Mouse (Mus musculus) gastrocnemius, postnatal 14 days (tissue): Measurements from ENCODE around the gene Socs3. TPM values are rescaled to one million over a fixed set of nuclear protein-coding genes. Genes with fewer than 3 reads are reported as not detected.

Experiments
- DNase-seq: peaks from one replicate; pipeline ENCODE4 v3.0.0; 2021; ENCODE audit warnings: mixed read lengths
- intact Hi-C: fragments of 180-260 bp; cut with DNase I; formaldehyde crosslinking; loops from one replicate; pipeline ENCODE4 v1.15.1; 2025; ENCODE audit warnings: low total_unique reads
- total RNA-seq, 2 experiments: library from RNA; stranded (reverse); gene quantifications; 2 replicates each; pipeline ENCODE4 v1.2.3; 2021

Gene Socs3
- total RNA-seq, 2 experiments from 2014 or later: 2.9 to 3.7 TPM

DNA sequence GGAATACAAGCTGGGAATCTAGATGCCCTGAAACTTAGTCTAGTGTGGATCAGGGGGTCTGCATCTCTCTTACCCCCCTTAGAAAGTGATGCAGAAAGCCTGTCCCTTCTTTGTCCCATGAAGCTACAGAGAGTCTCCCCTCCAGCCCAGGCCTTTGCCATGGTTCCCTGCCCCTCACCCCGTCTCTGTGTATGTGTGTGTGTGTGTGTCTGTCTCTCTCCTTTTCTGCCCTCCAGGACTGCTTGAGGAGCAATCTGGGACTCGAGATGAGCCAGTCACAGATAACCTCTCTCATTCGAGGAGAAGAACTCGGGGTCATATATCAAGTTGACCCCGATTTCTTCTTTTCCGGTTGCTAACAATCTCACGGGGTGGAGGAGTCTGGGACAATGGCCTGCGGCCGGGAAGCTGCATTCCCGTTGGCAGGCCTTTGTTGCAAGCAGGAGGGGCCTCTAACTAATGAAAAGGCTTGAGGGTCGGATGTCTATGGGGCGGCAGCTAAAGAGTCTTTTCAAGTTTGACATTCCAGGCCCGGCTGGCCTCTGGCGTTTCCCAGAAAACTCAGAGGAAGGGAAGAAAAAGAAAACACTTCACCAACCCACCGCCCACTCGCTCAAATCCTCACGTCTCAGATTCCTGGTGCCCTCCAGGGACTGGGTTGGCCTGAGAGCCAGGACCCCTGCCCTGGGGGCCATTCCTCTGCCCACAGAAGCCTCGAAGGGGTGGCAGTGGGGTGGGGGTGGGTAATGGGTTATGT lies 5.5 kb upstream of the Socs3 start:
- no peak for DNase-seq

DNA sequence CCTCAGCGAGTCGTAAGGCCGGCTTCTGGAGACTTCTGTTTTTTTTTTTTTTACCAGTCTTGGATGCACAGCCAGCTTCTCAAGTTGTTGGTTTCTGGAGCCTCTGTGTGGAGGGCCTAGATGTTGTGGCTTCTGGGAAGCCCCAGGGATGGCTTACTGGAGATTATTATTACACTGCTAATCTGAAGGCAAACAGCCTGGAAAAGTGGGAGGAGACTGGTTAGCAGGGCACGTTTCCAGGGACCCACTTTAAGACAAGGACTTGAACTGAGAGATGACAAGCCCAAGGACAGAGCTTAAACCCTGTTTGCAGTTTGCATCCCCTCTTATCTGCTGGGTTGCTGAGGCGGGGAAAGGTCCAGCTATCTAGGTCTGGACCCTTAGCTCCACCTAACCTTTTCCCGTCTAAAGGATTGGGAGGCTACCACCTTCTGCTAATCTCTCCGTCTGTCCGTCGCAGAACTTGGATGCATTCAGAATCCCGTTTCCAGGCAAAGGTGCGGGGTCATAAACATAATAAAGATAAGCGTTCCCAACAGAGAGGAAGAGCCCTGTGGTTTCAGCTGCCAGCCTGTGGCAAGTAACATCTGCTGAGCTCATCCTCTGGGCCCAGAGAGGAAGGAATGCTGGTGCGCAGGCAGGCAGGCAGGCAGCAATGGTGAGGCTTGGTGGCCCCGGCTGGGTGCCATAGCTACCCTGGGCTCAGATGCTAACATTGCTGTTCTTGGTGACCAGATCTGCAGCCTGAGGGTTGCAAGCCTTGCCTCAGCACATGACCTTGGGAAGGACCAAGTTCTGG lies 4.7 kb upstream of the Socs3 start:
- no peak for DNase-seq
- intact Hi-C loops: loop anchor here (5.0 kb wide), 1 partner anchor 48 kb away; no protein-coding TSS in a partner anchor

More for the DNA sequence above, 5.5 kb upstream of the Socs3 start:
- intact Hi-C loops: no loop called here

DNA sequence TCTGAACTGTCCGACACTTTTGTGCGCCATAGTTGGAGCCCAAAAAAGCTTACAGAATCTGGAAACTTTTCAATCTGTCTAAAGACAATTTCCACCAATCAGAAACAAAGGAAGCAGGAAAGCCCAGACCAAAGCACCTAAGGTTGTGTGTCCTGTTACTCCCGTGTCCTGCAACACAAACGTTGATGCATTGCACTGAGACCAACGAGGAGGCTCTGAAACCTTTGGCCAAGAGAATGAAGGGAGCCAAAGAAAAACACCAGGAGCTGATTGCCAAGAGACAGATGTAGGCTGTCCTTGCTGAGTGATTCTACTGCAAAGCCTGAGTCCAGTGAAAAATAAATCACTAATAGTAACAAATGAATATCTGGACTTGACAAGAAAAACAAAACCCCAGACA lies 3.7 kb upstream of the Socs3 start:
- intact Hi-C loops: loop anchor here (5.0 kb wide), 1 partner anchor 49 kb away; no protein-coding TSS in a partner anchor
- DNase-seq: no peak

DNA sequence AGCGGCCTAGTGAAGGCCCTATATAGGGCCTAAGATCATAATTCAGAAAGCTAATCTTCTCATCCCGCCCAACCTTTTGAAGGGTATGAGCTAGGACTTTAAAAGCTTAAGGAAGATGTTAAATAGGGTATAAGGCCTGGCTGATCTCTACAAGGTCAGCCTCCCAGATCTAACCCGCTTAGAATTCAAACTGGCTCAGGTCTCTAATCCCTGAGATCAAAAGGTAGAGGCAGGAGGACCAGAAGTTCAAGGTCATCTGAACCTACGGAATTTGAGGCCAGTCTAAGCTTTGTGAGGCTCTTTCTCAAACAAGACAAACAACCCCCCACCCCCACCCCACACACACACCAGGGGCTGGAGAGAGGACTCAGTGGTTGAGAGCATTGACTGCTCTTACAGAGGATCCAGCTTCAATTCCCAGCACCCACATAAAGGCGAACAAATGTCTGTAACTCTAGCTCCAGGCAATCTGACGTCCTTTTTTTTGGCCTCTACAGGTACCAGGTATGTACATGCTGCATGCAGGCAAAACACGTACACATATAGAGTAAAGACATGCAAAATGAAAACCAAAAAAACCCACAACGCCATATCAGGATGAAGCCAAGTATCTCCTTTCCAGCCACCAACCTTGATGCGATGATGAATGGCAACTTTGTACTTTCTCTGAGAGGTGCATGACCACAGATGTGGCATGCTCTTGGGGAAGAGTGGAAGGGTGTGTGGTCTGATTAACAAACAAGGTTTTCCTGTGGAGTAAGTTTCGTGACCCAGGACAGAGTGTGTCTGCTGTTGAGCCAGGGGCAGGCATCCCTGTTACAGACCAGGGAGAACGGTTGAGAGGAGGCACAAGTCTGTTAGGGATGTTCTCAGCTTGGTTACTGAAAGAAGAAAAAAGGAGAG lies 3.1 kb upstream of the Socs3 start:
- intact Hi-C loops: loop anchor here (5.0 kb wide), 1 partner anchor 49 kb away; no protein-coding TSS in a partner anchor
- no peak for DNase-seq

DNA sequence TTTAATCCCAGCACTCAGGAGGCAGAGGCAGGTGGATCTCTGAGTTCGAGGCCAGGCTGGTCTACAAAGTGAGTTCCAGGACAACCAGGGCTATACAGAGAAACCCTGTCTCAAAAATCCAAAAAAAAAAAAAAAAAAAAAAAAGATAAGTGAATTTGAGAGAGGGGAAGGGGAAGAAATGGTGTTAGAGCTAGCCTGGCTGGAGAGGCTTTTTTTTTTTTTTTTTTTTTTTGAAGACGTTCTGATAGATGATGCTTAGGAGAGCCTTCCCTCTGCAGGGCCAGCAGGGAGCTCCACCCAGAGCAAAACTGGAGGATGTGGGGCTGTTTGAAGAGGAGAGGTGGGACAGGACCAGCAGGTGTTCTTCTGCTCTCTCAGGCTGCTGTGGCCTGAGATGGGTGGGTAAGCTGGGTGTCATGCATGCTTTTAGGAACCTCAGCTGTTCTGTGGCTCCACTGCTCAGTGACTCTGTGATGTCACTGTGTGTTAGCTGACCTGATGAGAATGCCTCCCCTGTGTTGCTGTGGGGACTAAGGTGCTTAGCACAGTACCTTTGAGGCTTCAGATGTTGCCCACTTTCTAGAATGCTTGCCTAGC lies 1.9 kb upstream of the Socs3 start:
- no peak for DNase-seq
- intact Hi-C loops: loop anchor here (5.0 kb wide), 1 partner anchor 51 kb away; no protein-coding TSS in a partner anchor

DNA sequence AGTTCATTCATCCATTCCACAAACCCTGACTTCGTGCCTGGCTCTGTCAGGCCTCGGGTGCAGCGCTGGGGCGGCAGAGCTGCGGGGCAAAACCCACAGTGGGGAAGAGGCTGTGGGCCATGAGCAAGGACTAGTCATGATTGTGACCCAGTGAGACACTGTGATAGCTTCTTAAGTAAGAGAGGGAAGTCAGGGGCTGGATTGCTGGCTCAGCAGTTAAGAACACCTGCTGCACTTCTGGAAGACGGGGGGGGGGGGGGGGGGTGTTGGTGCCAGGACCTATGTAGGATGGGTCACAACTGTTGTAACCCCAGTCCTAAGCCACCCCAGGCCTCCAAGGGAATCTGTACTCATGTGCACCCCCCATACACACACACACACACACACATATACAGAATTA lies 1.3 kb upstream of the Socs3 start:
- intact Hi-C loops: loop anchor here (5.0 kb wide), 1 partner anchor 51 kb away; no protein-coding TSS in a partner anchor
- no peak for DNase-seq

DNA sequence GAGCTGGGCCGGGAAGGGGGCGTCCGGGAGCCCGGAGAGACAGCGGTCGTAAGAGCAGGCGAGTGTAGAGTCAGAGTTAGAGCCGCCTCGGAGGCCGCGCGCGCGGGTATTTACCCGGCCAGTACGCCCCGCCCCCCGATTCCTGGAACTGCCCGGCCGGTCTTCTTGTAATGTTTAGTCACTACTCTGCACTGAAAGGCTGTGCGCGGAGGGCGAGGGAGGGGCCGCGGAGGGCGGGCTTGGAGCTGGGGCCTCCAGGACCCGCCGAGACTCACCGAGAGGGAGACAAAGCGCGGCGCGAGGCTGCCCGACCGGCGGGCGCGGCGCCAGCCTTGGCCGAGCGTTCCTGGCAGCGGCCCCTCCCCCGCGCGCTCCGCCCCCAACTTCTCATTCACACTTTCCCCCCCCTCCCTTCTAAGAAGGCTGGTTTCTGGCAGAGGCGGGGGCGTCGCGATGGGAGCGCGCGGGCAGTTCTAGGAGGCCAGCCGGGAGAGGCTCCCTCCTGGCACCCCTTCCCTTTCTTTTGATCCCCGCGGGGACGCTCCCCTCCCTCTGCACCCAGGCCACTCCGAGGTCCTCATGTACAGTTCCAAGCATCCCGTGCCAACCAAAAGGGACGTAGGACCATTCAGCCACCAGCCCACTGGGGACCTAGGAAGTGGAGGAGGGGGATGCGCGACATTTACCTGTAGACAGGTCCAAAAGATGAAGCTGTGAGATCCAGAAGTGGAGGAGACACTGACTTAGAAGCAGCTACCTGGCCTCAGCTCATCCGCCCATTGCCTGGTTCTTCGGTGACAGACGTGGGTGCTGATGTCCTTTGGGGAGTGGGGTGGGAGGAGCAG lies 525 bp downstream of the Socs3 start:
- intact Hi-C loops: loop anchor here (5.0 kb wide), 2 partner anchors 57 to 97 kb away; partner anchors contain the start of gene Tha1

DNA sequence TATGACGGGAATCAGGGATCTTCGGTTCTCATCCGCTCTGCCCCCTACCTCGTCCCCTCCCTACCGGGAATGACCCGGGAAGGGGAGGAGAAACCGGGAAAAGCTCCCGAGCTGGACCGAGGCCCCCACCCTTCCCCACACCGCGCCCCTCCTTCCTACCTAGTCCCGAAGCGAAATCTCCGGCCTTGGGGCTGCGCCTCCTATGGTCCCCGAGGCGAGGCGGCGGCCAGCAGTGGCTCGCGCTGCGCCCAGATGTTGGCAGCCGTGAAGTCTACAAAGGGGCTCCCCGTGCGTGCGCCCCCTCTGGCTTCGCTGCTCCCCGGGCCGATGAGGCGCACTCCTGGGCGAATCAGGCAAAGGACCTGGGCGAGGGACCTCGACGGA lies 1.1 kb downstream of the Socs3 start:
- peak; percentile 64 for DNase-seq
- intact Hi-C loops: loop anchor here (5.0 kb wide), 2 partner anchors 56 to 96 kb away; partner anchors contain the start of gene Tha1

More for the DNA sequence above, 525 bp downstream of the Socs3 start:
- DNase-seq: peak; percentile 98

DNA sequence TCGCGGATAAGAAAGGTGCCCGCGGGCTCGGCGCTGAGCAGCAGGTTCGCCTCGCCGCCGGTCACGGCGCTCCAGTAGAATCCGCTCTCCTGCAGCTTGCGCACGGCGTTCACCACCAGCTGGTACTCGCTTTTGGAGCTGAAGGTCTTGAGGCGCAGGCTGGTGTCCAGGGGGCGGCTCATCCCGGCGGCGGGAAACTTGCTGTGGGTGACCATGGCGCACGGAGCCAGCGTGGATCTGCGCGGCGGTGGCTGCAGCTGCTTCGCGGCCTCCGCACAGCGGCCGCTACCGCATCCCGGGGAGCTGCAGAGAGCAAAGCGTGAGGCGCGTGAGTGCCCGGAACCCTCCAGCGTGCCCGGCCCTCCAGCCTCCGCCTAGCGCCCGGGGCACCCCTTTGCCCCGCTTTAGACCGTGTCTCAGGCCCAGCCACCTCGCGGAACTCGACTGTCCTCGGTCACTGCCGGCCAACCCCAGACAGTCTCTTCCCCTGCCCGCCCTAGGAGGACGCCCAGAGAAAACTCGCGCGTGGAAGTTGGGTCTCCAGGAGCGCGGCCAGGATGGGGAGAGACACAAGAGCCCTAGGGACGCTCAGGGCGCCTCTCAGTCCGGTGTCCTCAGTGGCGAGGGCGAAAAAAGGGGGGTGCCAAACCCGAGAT lies 1.7 kb downstream of the Socs3 start:
- intact Hi-C loops: loop anchor here (5.0 kb wide), 2 partner anchors 56 to 96 kb away; partner anchors contain the start of gene Tha1
- DNase-seq: peak; percentile 46

DNA sequence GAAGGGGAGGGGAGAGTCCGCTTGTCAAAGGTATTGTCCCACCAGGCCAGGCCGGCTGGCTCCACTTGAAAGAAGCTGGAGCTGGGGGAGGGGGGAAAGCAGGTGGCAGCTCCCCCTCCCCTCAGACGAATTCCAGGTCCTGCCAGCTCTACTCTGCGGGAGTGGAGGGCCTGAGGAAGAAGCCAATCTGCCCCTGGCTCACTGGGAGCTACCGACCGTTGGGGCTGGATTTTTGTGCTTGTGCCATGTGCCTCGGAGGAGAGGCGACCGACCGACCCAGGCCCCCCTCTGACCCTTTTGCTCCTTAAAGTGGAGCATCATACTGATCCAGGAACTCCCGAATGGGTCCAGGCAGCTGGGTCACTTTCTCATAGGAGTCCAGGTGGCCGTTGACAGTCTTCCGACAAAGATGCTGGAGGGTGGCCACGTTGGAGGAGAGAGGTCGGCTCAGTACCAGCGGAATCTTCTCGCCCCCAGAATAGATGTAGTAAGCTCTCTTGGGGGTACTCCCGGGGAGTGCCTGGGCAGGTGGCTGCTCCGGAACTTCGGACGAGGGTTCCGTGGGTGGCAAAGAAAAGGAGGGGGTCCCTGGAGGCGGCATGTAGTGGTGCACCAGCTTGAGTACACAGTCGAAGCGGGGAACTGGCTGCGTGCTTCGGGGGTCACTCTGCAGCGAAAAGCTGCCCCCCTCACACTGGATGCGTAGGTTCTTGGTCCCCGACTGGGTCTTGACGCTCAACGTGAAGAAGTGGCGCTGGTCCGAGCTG lies 2.4 kb downstream of the Socs3 start:
- DNase-seq: no peak
- intact Hi-C loops: loop anchor here (5.0 kb wide), 2 partner anchors 55 to 95 kb away; partner anchors contain the start of gene Tha1

DNA sequence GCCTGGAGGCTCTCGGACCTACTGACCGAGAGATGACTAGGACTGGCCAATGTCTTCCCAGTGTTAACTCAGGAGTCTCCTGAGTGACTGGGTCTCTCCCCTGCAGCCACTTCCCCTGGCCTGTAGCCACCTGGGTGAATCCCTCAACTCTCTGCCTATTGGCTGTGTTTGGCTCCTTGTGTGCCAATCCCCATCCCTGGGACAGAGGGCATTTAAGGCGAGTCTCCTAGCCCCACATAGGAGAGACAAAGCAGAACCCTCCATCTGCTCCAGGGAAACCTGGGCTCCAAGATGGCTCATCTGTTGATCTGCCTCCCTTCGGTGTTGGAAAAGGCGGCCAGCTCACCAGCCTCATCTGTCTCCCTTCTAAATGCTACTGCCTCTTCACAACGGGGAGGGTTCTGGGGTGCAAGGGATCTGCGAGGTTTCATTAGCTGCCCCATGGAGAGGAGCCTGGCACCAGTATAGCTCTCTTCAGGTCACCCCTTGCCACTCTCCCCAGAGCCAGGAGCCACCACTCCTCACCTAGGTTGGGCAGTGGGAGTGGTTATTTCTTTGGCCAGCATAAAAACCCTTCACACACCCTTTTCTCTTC lies 3.2 kb downstream of the Socs3 start:
- DNase-seq: peak; percentile 34
- intact Hi-C loops: loop anchor here (5.0 kb wide), 2 partner anchors 54 to 94 kb away; partner anchors contain the start of gene Tha1

DNA sequence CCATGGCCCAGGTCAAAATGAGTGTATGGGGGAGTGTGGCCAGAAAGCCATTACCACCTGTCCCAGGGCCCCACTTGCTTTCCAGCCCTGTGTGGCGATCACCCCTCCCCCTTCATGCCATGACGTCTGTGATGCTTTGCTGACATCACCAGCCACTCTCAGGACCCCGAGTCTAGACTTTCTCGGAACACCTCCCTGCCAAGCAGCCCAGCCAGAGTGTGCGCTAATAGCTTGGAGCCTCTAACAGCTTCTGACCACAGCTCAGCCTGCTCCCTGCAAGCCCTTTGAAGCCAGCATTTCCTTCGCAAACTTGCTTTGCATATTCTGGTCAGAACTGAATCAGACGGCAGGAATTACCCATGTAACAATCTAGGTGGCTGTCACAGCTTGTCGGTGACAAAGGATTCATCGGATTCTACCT lies 4.3 kb downstream of the Socs3 start:
- DNase-seq: no peak
- intact Hi-C loops: loop anchor here (5.0 kb wide), 2 partner anchors 53 to 93 kb away; partner anchors contain the start of gene Tha1

DNA sequence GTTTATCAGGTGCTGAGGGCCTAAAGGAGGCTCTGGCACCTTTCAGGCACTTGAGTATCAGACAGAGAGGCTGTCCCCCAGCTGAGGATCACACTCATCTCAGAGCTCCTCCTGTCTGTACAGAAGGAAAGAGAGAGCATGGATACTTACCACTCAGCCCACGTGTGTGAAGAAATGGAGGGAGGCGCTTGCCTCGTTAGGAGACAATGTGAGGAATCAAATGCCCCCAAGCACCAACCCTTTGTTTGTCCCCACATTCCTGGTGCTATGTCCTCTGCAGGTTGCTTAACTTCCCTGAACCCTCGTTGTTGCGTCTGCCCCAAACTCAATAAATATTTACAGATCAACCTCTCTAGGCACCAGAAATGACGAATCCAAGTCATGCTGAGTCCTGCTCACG lies 4.8 kb downstream of the Socs3 start:
- intact Hi-C loops: loop anchor here (5.0 kb wide), 2 partner anchors 53 to 93 kb away; partner anchors contain the start of gene Tha1
- no peak for DNase-seq

DNA sequence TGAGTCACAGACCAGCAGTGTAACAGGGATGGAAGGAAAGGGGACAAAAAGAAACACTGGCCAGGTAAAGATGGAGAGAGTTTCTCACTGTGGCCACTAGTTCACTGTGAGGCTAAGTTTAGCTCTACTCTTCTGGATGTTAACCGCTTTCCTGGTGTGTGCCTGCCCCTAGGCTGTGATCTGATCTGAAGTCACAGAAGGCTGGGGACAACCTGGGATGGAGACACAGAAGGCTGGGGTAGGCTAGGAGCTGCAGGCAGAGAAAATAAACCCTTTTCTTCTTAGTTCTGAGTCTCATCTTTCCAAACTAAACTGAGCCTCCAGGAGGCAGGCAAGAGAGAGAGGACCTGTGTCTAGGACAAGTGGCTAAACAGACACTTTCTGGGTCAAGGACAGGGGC lies 5.6 kb downstream of the Socs3 start:
- intact Hi-C loops: no loop called here
- no peak for DNase-seq

DNA sequence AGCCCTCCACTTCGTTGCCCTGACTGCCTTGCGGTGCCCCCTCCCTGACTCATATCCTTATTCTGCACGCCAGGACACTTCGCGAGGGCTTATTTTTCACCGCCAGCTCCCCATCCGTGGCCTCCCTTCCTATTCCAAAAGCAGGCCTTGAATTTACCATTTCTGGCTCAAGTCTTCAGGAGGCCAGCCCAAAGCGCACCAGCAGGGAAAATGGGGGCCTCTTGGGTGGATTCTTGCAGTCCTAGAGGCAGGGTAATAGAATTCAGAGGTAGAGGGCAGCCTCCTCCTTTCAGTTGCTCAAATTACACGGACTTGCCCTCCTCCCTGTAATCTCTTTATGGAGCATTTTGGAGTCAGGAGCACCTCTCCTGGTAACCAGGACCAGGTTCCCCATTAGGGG lies 6.0 kb downstream of the Socs3 start:
- no peak for DNase-seq
- intact Hi-C loops: no loop called here
